Mouse (Mus musculus) adipocyte (in vitro differentiated cells): ENCODE results near the gene Lsp1.

ENCODE experiments used
- DNase-seq: peaks from one replicate; pipeline ENCODE4 v3.0.0-alpha.2; 2016; ENCODE audit warnings: low spot score

Lsp1 gene

DNA sequence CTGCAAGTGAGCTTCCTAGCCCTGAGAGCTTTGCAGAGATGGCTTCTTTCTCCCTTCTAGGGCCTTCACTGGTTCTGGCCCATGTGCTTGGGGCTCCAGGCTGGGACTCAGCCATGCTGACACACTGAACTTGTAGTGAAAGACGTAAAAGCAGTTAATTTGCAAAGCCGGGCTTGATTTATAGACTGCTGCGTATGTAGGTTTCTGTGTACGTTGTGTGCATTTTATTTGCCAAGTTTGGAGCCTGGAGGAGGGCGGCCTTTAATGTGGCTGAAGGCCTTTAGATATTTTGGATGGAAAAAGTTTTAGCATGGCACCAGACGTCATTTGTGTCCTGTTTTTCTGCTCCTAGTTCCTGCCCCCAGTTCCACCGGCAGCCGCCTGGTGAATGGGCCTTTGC lies 79.2 kb downstream of the Lsp1 start:
- no peak for DNase-seq

- no peak for DNase-seq
Measured at GRCm38 (mm10) chr7:142542771-142543303, 82.2 kb downstream of the Lsp1 start.
